Comparison of ENCODE assay signal across 8 mouse cellular contexts in genomic region chr16:92697227-92697736, GRCm38 (mm10).
DNase-seq lines count a peak whose midpoint lies in the region; ATAC-seq and TF ChIP-seq lines count a peak whose summit lies in the region.

No protein-coding gene starts in this region.

- peak; percentile 58 for DNase-seq in CH12.LX (ENCODE audit: extremely low read depth)
- peak; percentile 87 for DNase-seq in adrenal gland, adult 8-10 months
- DNase-seq in kidney, postnatal 0 days (ENCODE audit: low spot score) = peak; percentile 96
- DNase-seq in lung, postnatal 4 days = peak; percentile 91 to 95
- DNase-seq in retina, embryonic 14.5 days (ENCODE audit: low spot score) = peak; percentile 85
- peak; percentile 89 for DNase-seq in urinary bladder, postnatal 14 days (ENCODE audit: low spot score)

- dilution Hi-C loops in CH12.LX (cut with MboI; ENCODE audit: extremely low pct_ligation_motif_present, extremely low pct_unique_long_range_greater_than_20kb, low sequenced_read_pairs) = no loop called here

- H3K4me1 ChIP-seq in CH12.LX (ENCODE audit: control insufficient read depth in 1 of 2, insufficient read depth in 2 of 2) = peaks cover 3 to 32% of the 10 kb centered on the region in 2 experiments; a peak in 2 of 4 replicates
- H3K4me1 ChIP-seq in heart, embryonic 14.5 days (ENCODE audit: control insufficient read depth in 2 of 2, insufficient read depth in 2 of 2, low read length in 2 of 2) = peaks cover 2 to 28% of the 10 kb centered on the region in 2 experiments; a peak in 3 of 4 replicates
- peaks cover 6% of the 10 kb centered on the region; the same call in 1 of the 2 replicates for H3K4me1 ChIP-seq in kidney, postnatal 0 days (replicated peaks; ENCODE audit: insufficient read depth, low read length)

- TF ChIP-seq EP300 in CH12.LX (IDR thresholded peaks at IDR 0.05; ENCODE audit: low read length) = no peak; the same call in 1 of the 2 replicates

- H3K4me2 ChIP-seq in CH12.LX (ENCODE audit: insufficient read depth, low read depth, poor library complexity, severe bottlenecking) = peak overlapping the region; percentile 18; the same call in 1 of the 2 replicates
- peak overlapping the region; percentile 98 for H3K4me2 ChIP-seq in heart, embryonic 14.5 days (ENCODE audit: low read length)
- H3K4me2 ChIP-seq in kidney, postnatal 0 days (ENCODE audit: low read length) = peak overlapping the region; percentile 96

- no peaks in the 10 kb centered on the region for H3K27me3 ChIP-seq in CH12.LX (replicated peaks)
- H3K27me3 ChIP-seq in heart, embryonic 14.5 days (ENCODE audit: control insufficient read depth, insufficient read depth, low read length) = peaks cover 62% of the 10 kb centered on the region
- peaks cover 39% of the 10 kb centered on the region for H3K27me3 ChIP-seq in kidney, postnatal 0 days (ENCODE audit: insufficient read depth, low read length)

- peak overlapping the region; percentile 58 for H3K27ac ChIP-seq in CH12.LX (ENCODE audit: insufficient read depth, low read depth)
- peak overlapping the region in 1 of 2 experiments; percentile 25; a peak in 1 of 4 replicates for H3K27ac ChIP-seq in heart, embryonic 14.5 days (replicated peaks in 1 of 2; ENCODE audit: control insufficient read depth in 1 of 2, insufficient read depth in 1 of 2, low read depth in 2 of 2, low read length in 2 of 2)
- 0 out of 2 replicates have a peak overlapping the region, but pooled peaks have one; percentile 19 for H3K27ac ChIP-seq in kidney, postnatal 0 days

- peaks cover 41% of the 10 kb centered on the region for H3K9me3 ChIP-seq in CH12.LX (replicated peaks; ENCODE audit: low read length)
- H3K9me3 ChIP-seq in heart, embryonic 14.5 days (ENCODE audit: control insufficient read depth, low read length) = no peaks in the 10 kb centered on the region
- H3K9me3 ChIP-seq in kidney, postnatal 0 days (replicated peaks; ENCODE audit: low read length) = no peaks in the 10 kb centered on the region

- peaks cover 10% of the 10 kb centered on the region for H3K79me2 ChIP-seq in CH12.LX (replicated peaks; ENCODE audit: control insufficient read depth, extremely low read depth, insufficient read depth, poor library complexity, severe bottlenecking)

- H3K36me3 ChIP-seq in CH12.LX (replicated peaks in 1 of 2; ENCODE audit: control insufficient read depth in 1 of 2, insufficient read depth in 1 of 2, low read length in 1 of 2) = peaks cover 0 to 41% of the 10 kb centered on the region in 2 experiments
- H3K36me3 ChIP-seq in heart, embryonic 14.5 days (ENCODE audit: control insufficient read depth, insufficient read depth, low read length) = no peaks in the 10 kb centered on the region
- H3K36me3 ChIP-seq in kidney, postnatal 0 days (ENCODE audit: insufficient read depth, low read length) = no peaks in the 10 kb centered on the region

- no peak for TF ChIP-seq CTCF in CH12.LX (conservative IDR thresholded peaks at IDR 0.05 in 1 of 2, IDR thresholded peaks at IDR 0.05 in 1 of 2; ENCODE audit: low read depth in 2 of 2, low read length in 2 of 2)
- peak; percentile 19; the same call in 1 of the 2 replicates for TF ChIP-seq CTCF in kidney, postnatal 0 days (IDR thresholded peaks at IDR 0.05; ENCODE audit: low read depth)

- peak; percentile 80 for ATAC-seq in erythroblast, adult 5-6 weeks (replicated peaks; ENCODE audit: low FRiP score, poor library complexity, severe bottlenecking)
- ATAC-seq in heart, embryonic 14.5 days (ENCODE audit: insufficient number of reproducible peaks, insufficient read depth, low FRiP score, low read depth) = peak; percentile 91
- ATAC-seq in kidney, postnatal 0 days (replicated peaks; ENCODE audit: low FRiP score, low read depth) = peak; percentile 86

- peak; percentile 86 for TF ChIP-seq POLR2A in CH12.LX (IDR thresholded peaks at IDR 0.05; ENCODE audit: low read depth, low read length)

- H3K9ac ChIP-seq in CH12.LX (ENCODE audit: insufficient read depth, low read depth) = peak overlapping the region; percentile 35
- H3K9ac ChIP-seq in heart, embryonic 14.5 days (ENCODE audit: low read length) = peak overlapping the region; percentile 73
- peak overlapping the region; percentile 61 for H3K9ac ChIP-seq in kidney, postnatal 0 days (ENCODE audit: low read depth, low read length)

- no peak for TF ChIP-seq RAD21 in CH12.LX (IDR thresholded peaks at IDR 0.05; ENCODE audit: low read depth, low read length)

- peak overlapping the region; percentile 51 to 70 (median 56) for H3K4me3 ChIP-seq in CH12.LX (replicated peaks in 1 of 3; ENCODE audit: low read depth in 2 of 3, low read length in 2 of 3, poor library complexity in 1 of 3)
- H3K4me3 ChIP-seq in heart, embryonic 14.5 days (ENCODE audit: control insufficient read depth in 1 of 2, insufficient read depth in 1 of 2, low read depth in 1 of 2, low read length in 2 of 2) = peak overlapping the region; percentile 52 to 61
- peak overlapping the region; percentile 47 for H3K4me3 ChIP-seq in kidney, postnatal 0 days (replicated peaks; ENCODE audit: low read depth, low read length)

- in situ Hi-C loops in CH12.LX (cut with MboI; ENCODE audit: low pct_ligation_motif_present, low pct_unique_long_range_greater_than_20kb, low sequenced_read_pairs) = loop anchor here (5.0 kb wide), 1 partner anchor 130 kb away; no protein-coding TSS in a partner anchor

- under 1% methylated on average over 53 of the region's 53 CpGs for WGBS in heart, embryonic 14.5 days
- WGBS in kidney, postnatal 0 days = 0% methylated on average over 53 of the region's 53 CpGs

TF ChIP-seq in CH12.LX, 34 proteins besides CTCF, POLR2A, EP300 and RAD21:
- TF ChIP-seq BHLHE40 (IDR thresholded peaks at IDR 0.05; ENCODE audit: low read depth, low read length) (peak; percentile 55), E2F4 (IDR thresholded peaks at IDR 0.05; ENCODE audit: insufficient replicate concordance, low read depth, low read length) (no peak), NELFE (IDR thresholded peaks at IDR 0.05; ENCODE audit: low read depth, low read length) (peak; percentile 59), SIN3A (IDR thresholded peaks at IDR 0.05; ENCODE audit: low read length) (peak; percentile 40; the same call in 1 of the 2 replicates), MYC (IDR thresholded peaks at IDR 0.05; ENCODE audit: low read depth, low read length) (0 out of 2 replicates have a peak, but pooled peaks have one; percentile 18), SMC3 (IDR thresholded peaks at IDR 0.05; ENCODE audit: low read depth, low read length) (0 out of 2 replicates have a peak, but pooled peaks have one; percentile 1), TBP (conservative IDR thresholded peaks at IDR 0.05; ENCODE audit: low read depth, low read length) (peak; percentile 81), UBTF (IDR thresholded peaks at IDR 0.05; ENCODE audit: low read depth, low read length) (peak; percentile 50; the same call in 1 of the 2 replicates), KAT2A (IDR thresholded peaks at IDR 0.05; ENCODE audit: insufficient replicate concordance, low read length) (no peak), MEF2A (IDR thresholded peaks at IDR 0.05; ENCODE audit: borderline replicate concordance, low read depth, low read length) (0 out of 2 replicates have a peak, but pooled peaks have one; percentile 18), ZMIZ1 (IDR thresholded peaks at IDR 0.05; ENCODE audit: low read depth, low read length) (peak; percentile 65), ELF1 (IDR thresholded peaks at IDR 0.05; ENCODE audit: low read depth, low read length) (peak; percentile 55; the same call in 1 of the 2 replicates), GABPA (IDR thresholded peaks at IDR 0.05; ENCODE audit: insufficient replicate concordance, low read depth, low read length) (no peak), TCF12 (IDR thresholded peaks at IDR 0.05; ENCODE audit: low read depth, low read length) (peak; percentile 53; the same call in 1 of the 2 replicates)

Comparison
In these comparisons a context has a peak if more than half of its experiments do, and no peak if none do; other contexts are left out.
1. H3K4me2 ChIP-seq: peak in every context shown above with its lines; median percentile 98 in heart, embryonic 14.5 days; 96 in kidney, postnatal 0 days; 18 in CH12.LX.